Mouse (Mus musculus) heart, postnatal 0 days (tissue): ENCODE measurements around the gene Ppp1r12b.

Source experiments
- CTCF ChIP-seq: IDR thresholded peaks from 2 replicates; pipeline ENCODE4 v1.5.1; 2016; ENCODE audit warnings: antibody characterized with exemption, control low read depth, low read depth
- EP300 ChIP-seq: IDR thresholded peaks from 2 replicates; pipeline ENCODE4 v1.6.1; 2016; ENCODE audit warnings: antibody characterized with exemption, low read depth

GRCm38 (mm10) chr1:134713421-134713969 lies 242.2 kb downstream of the Ppp1r12b start:
- TF ChIP-seq CTCF: no peak
- no peak for TF ChIP-seq EP300
